Mouse (Mus musculus): ENCODE results near the gene Slc52a3.

DNA sequence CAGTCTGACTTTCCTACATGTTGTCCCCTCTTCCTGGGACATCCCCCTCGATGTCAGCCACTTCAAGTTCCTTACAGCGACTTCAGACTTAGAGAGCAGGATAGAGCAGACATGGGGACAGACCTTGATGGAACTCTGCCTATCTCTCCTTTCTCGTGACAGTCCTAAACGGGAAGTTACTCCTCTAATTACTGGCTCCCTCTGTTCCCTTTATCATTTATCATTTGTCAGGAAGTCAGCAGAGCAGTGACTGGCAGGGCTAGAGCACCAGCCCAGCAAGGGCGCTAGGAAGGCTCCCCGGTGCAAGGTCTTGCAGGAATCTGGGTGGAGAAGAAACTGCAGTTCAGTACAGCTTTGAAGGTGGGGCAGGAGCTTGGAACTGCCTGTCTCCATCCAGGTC is 6.2 kb downstream of the Slc52a3 start:
- TF ChIP-seq EP300 (IDR thresholded peaks at IDR 0.05; ENCODE audit: low read depth) (no peak), CTCF (IDR thresholded peaks at IDR 0.05; ENCODE audit: low read depth) (no peak)

Data from liver, embryonic 14.5 days (tissue).